Mouse (Mus musculus): ENCODE measurements at regions not wholly inside any gene's neighbourhood (a gene's known extent, or its start where the extent isn't known, plus 50 kb on each side); places are given as distances from the start of the nearest gene placed in this dataset.

DNA sequence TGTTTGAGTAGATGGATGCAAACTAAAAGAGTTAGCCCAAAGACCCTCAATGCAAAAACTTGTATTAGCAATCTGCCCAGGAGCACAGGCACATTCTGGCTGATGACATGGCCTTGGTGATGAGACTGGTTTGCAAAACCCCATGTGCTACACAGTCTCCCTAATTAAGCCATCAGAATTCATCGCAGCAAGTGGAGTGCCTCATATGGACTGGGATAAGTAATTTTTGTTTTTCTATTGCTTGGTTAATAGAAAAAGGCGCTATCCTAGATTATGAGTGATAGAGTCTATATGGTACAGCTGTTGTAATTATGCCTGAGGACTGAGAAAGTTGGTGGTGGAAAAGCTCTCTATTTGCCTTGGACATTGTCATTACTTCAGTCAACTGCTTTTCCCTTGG lies 155.2 kb upstream of the Robo1 start:
- ATAC-seq (ENCODE audit: poor library complexity, severe bottlenecking) = no peak

DNA sequence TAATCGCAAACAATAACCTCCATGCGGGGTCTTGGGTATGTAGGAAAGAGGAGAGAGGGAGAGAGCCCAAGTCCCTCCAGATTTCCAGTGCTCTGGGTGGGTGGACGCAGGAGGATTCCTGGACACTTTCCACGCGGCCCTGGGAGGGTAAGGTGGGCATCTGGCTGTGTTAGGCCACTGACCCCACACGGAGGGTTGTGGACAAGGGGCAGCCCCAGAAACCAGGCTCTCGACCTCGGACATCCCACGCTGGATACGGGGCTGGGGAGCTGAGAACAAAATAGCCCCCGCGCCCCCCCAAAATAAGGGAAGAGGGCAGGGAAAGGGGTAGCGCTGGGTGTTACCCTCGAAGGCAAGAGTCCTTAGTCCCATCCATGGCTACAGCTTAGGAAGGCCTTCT lies 150.2 kb upstream of the Robo1 start:
- ATAC-seq (ENCODE audit: poor library complexity, severe bottlenecking) = no peak

DNA sequence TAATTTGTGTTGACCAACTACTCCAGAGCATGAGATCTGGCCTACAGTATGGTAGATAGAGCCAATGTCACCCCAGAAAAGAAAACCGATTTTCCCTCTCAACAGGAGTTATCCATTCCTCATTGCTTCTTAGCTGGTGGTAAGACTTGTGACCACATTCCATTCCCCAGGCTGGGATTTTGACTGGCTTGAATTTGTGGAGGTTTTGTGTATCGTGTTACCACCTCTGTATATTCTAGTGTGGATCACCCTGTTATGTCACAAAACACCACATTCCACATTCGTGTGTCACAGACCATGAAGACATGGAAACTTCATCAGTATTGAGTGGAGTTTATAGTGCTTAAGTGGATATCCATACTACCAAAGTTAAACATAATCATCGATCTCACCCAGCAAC lies 148.7 kb upstream of the Robo1 start:
- no peak for ATAC-seq (ENCODE audit: poor library complexity, severe bottlenecking)

DNA sequence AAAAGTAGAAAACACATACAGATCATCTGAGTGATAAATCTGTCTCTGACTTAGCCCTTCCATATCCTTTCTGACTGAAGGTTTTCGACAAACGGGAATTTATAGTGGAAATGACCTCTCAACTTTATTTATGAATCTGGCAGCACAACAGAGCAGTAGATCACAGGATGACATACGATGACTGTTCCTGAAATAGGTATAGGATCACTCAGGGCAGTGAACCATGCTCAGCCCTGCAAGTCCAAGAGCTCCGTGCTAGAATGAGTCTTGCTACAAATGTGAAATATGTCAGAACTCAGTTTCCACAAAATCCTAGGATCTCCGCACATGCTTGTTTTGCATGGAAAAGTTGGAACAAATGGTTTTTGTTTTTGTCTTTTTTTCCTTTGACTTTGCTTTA lies 132.4 kb upstream of the Robo1 start:
- no peak for ATAC-seq (ENCODE audit: poor library complexity, severe bottlenecking)

DNA sequence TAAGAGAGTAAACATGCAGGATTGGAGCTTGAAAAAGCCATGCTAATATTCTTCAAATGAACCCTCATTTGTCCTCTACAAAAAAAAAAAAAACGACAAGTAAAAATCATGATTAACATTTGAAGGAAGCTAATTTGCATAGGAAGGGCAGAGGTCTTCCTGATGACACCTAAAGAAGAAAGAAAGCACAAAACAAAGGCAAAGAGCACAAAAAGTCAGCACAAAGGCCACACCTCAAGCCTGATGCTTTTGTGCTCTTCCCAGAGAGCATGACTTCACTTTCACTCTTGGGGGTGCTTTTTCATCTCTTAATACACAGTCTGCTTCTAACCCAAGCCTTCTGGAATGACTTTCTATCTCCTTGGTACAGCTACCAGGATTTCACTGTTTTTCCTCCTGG lies 113.8 kb upstream of the Robo1 start:
- no peak for ATAC-seq (ENCODE audit: poor library complexity, severe bottlenecking)

DNA sequence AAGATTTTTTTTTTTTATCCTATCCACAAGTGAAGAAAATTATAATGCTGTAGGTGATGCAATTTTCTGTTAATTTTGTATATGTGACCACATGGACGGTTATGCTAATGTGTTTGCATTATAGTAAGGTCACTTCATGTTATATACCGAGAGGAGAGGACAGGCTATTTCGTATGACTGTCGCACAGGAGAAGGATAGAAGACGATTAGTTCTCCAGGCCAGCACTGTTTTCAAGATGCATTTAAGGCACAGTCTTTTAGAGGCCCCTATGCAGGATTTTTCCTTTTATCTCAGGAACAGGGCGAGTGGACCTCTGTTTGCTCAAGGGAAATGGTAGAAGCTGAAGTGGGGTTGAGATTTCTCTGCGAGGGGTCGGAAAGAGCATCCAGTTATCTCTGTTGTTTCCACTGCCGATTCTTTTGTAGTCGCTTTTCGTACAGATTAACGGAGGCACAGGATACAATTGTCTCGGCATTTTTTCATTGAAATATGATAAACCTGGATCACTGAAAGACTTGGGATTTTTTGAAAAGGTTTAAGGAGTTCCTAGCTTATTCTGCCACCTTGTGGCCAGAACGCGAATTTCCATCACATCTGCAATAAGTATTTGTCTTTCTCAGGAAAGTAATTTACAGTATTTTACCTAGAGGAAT lies 92.6 kb upstream of the Robo1 start:
- no peak for ATAC-seq (ENCODE audit: poor library complexity, severe bottlenecking)

DNA sequence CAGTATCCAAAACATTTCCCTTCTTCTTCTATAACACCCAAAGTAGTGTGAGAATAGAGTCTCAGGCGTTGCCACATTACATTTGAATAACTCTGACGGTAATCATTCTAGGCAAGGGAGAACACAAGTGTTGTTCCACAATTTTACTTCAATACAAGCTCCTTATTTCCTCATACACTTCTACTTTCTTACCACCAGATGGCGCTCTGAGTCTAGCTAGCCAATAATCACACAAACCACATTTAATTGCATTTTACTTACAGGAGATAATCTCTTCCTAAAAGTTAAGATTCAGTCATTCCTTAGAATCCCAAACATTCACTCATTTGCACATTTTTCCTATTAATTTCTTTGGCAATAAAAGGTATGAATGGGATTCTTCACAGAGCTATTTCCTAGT lies 90.1 kb upstream of the Robo1 start:
- peak; percentile 59 for ATAC-seq (ENCODE audit: poor library complexity, severe bottlenecking)

DNA sequence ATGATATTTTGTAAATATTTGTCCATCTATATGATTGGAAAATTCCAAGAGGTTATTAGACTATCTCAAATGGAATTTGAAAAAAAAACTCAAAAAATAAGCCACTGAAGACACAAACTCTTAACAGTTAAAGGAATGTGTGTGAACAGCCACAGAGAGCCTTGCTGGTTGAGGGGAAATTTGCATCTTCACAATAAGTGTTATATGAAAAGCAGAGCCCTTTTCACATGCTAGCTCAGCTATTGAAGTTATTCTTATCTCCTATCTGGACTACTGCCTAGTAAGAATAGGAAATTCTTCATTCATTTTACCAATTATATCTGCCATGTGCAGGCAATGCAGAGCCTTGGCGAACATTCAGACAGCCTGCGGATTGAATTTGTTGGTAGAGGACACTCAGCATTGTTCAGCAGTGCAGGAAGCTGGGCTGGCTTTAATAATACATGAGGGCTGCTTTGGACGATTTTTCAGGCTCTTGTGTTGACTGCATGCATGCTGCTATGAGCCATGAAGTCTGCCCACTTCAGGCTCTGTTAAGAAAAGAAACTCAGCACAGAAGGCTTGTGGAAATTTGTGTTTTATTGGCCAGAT lies 86.1 kb upstream of the Robo1 start:
- no peak for ATAC-seq (ENCODE audit: poor library complexity, severe bottlenecking)

DNA sequence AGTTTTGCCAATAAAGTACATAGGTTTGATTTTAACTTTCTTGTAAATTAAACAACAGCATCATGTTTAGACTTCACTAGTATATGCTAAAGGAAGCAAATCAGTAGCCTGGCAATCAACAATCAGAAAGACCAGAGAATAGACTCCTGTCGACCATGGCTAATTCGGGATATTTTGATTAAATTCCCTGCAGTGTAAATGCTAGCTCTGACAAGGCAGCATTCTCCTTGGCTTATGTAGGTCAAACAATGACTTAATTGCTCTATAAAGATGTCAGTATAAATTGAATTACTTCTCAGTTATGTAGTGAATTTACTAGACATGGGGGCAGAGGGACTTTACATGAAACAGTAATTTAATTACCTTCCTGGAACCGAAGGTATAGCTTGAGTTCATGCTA lies 84.2 kb upstream of the Robo1 start:
- ATAC-seq (ENCODE audit: poor library complexity, severe bottlenecking) = no peak

DNA sequence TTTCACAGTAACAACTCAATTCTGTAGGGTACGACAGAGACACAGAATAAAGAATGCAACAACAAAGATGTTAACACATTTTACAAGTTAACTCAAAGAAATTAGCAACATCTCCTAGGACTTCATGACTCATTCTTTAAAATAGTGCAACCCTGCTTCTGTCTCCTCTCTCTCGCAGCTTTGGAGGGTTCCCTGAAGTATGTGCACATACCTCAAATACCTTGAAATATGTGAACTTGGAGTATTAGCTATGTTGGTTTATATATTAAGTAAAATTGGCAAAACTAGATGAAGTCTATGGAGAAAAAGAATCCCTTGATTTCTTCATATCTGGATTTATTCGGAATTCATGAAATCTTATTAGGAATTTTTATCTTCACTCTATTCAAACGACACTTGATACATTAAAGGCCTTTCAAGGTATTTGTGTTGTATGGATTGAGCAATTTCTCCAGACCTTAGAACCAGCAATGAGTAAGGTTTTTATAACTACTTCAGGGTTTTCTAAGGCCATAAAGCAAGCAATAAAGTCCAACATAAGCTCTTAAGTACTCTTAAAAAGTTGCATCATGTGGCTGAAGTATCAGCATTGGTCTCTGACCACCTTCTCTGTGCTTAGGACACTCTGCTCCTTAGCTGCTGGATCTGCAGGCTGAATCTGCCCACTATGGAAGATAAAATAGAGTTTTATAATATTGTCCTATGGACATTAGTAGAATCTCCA lies 82.8 kb upstream of the Robo1 start:
- ATAC-seq (ENCODE audit: poor library complexity, severe bottlenecking) = no peak

DNA sequence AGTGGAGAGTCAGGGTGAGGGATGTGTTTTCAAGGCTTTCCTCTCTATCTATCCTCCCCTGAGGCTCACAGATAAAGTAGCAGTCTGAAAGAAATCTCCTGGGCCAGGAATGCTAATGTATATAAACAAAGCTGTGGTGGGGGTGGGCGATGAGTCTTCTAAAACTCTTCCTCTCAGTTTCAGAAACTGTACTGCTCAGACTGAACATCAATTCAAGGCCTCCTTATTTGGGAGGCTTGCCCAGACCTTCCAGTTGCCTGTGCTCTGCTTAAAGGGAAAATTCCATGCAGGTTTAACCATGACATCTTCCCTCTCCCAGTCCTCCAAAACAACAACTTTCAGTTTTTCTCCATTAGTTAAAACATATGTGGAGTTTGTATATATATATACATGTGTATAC lies 73.7 kb upstream of the Robo1 start:
- ATAC-seq (ENCODE audit: poor library complexity, severe bottlenecking) = no peak

DNA sequence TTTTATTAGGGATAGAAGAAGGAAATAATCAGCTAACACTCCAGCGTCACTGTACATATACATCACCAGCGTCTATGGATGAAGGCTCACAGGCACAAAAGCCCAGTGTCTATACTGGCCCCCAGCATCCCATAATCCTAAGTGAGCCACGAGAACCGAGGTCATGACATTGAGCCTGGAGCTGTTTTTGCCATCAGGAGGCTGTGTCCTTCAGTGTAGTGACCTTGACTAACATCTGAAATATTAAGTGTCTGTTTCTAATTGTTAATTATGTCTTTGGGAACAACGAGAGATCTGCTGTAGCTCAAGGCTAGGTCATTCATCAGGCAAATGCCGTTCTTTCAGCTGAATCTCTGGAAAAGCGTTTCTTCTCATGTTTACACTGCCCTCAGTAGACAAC lies 68.5 kb upstream of the Robo1 start:
- no peak for ATAC-seq (ENCODE audit: poor library complexity, severe bottlenecking)

DNA sequence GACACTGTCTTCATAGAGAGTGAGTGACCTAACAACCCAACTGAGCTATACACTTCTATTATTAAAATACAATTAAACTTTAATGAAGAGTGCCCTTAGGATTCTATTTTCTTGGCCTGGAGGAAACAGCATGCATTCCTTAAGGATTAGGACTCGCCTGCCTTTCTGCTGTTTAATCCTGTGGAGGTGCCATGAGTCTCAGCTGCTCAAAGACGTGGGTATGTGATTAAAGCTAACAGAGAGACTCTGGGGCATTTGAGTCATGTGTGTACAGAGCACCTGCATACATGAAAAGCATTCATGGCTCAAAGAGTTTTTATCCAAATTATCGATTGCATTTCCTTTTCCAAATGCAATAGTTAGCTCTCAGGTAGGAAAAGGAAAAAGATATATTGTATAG lies 51.7 kb upstream of the Robo1 start:
- no peak for ATAC-seq (ENCODE audit: poor library complexity, severe bottlenecking)
